Mouse (Mus musculus) testis, adult 2 months (tissue): ENCODE data around the gene Atg101.

Experiments used
- CTCF ChIP-seq: fragments of 200-500 bp; IDR thresholded peaks from 2 replicates; pipeline ENCODE4 v1.5.1; 2012; ENCODE audit warnings: low read depth, mild to moderate bottlenecking, inconsistent platforms, low read length, moderate library complexity; ENCODE audit not compliant: control insufficient read depth, insufficient read depth, insufficient replicate concordance
- POLR2A ChIP-seq: fragments of 200-500 bp; IDR thresholded peaks from 2 replicates; pipeline ENCODE4 v1.6.1; 2012; ENCODE audit warnings: low read depth, mild to moderate bottlenecking, inconsistent platforms, low read length, moderate library complexity; ENCODE audit not compliant: control insufficient read depth

DNA sequence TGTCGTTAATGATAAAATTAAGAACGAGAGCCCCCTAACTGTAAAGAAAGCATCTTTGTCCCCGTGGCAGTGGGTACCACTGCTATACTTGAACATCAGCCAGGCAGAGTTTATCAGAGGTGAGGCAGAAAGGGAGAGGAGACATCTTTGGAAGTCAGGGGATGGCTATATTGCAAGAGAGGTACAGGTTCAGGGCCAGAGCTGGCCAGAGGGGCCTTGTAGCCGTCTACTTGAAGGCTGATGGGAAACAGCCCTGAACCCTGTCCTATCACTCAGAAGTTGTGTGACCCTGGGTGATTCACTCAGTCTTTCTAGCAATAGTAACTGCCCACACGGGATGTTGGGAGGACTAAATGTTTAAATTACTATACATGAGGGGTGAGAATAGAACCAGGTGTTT lies 37.1 kb downstream of the Atg101 start:
- TF ChIP-seq CTCF = no peak
- no peak for TF ChIP-seq POLR2A
